Mouse (Mus musculus): ENCODE results near the gene Pacsin2. TPM values are rescaled to one million over a fixed set of nuclear protein-coding genes. Genes with fewer than 3 reads are reported as not detected.
"Not testable (repeated sequence)": the region's sequence is repeated elsewhere in the genome, so short reads cannot be mapped to it uniquely, and the experiment has no call there.

Gene Pacsin2
- polyA plus RNA-seq, 1 experiment = 94.9 TPM

DNA sequence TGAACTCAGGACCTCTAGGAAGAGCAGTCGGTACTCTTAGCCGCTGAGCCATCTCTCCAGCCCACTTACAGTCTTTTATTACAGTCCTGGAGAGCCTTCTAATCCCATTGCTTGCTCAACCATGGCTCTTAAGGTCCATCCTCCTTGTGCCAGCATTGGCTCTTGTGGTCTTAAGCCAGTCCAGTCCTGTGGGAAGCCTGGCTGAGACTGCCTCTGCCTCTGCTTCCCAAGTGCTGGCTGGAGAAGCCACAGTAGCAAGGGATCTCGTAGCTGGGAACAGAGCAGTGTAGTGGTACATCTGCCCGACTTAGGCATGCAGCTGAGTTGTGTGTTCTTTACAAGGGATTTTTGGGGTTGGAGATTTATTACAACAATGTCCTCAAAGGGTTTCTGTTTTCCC, 81.9 kb downstream of the Pacsin2 start:
- Histone ChIP-seq H3K27me3 (ENCODE audit: control insufficient read depth, insufficient read depth, low read length) (no peaks in the 10 kb centered on the region), H3K4me1 (ENCODE audit: control insufficient read depth, insufficient read depth, low read length) (no peaks in the 10 kb centered on the region), H3K4me3 (replicated peaks; ENCODE audit: insufficient read depth, low read depth, low read length) (no peak overlapping the region), H3K27ac (ENCODE audit: insufficient read depth, low read length) (no peak overlapping the region)
- TF ChIP-seq CTCF (IDR thresholded peaks at IDR 0.05; ENCODE audit: borderline replicate concordance, insufficient read depth, low read depth, low read length) (no peak), POLR2A (IDR thresholded peaks at IDR 0.05; ENCODE audit: borderline replicate concordance, insufficient read depth, low read length) (no peak)
- WGBS = 94% methylated on average over 4 of the region's 4 CpGs
- DNase-seq = no peak

- Histone ChIP-seq H3K4me1 (ENCODE audit: control insufficient read depth, insufficient read depth, low read length) (no peaks in the 10 kb centered on the region), H3K27me3 (ENCODE audit: control insufficient read depth, insufficient read depth, low read length) (no peaks in the 10 kb centered on the region), H3K4me3 (replicated peaks; ENCODE audit: insufficient read depth, low read depth, low read length) (no peak overlapping the region), H3K27ac (ENCODE audit: insufficient read depth, low read length) (no peak overlapping the region)
- no peak for TF ChIP-seq CTCF (IDR thresholded peaks at IDR 0.05; ENCODE audit: borderline replicate concordance, insufficient read depth, low read depth, low read length)
- TF ChIP-seq POLR2A (IDR thresholded peaks at IDR 0.05; ENCODE audit: borderline replicate concordance, insufficient read depth, low read length) = no peak
- no peak for DNase-seq
- WGBS = 86% methylated on average over 4 of the region's 4 CpGs
These were observed 87.3 kb downstream of the Pacsin2 start for GRCm38 (mm10) chr15:83377153-83377552.

DNA sequence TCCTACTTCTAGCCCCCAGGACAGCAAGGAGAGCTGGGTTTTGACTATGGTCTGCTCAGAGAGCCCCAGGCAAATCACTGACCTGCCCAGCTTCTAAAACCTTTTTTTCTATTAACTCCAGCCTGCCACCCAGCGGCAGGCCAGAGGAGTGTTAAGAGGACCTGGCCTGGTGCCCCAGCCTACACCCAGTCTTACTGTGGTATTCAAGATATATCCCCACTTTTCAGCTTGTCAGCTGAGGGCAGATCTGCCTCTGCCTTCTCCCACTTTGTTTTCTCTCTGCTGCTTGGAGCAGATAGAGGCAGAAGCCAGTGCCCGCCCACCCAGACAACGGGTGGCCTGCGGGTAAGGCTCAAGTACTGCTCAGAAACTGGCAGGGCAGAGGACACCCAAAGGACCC, 89.3 kb downstream of the Pacsin2 start:
- 65% methylated on average over 4 of the region's 4 CpGs for WGBS
- peak; percentile 29 to 48 for DNase-seq
- H3K4me3 ChIP-seq (replicated peaks; ENCODE audit: insufficient read depth, low read depth, low read length) = no peak overlapping the region
- no peaks in the 10 kb centered on the region for H3K27me3 ChIP-seq (ENCODE audit: control insufficient read depth, insufficient read depth, low read length)
- H3K4me1 ChIP-seq (ENCODE audit: control insufficient read depth, insufficient read depth, low read length) = no peaks in the 10 kb centered on the region
- TF ChIP-seq CTCF (IDR thresholded peaks at IDR 0.05; ENCODE audit: borderline replicate concordance, insufficient read depth, low read depth, low read length) (peak; percentile 48; the same call in 1 of the 2 replicates), POLR2A (IDR thresholded peaks at IDR 0.05; ENCODE audit: borderline replicate concordance, insufficient read depth, low read length) (no peak)
- no peak overlapping the region for H3K27ac ChIP-seq (ENCODE audit: insufficient read depth, low read length)

- TF ChIP-seq POLR2A (IDR thresholded peaks at IDR 0.05; ENCODE audit: borderline replicate concordance, insufficient read depth, low read length) = no peak
- no peak for TF ChIP-seq CTCF (IDR thresholded peaks at IDR 0.05; ENCODE audit: borderline replicate concordance, insufficient read depth, low read depth, low read length)
- DNase-seq = no peak
- Histone ChIP-seq H3K27ac (ENCODE audit: insufficient read depth, low read length) (no peak overlapping the region), H3K4me1 (ENCODE audit: control insufficient read depth, insufficient read depth, low read length) (no peaks in the 10 kb centered on the region), H3K27me3 (ENCODE audit: control insufficient read depth, insufficient read depth, low read length) (no peaks in the 10 kb centered on the region), H3K4me3 (replicated peaks; ENCODE audit: insufficient read depth, low read depth, low read length) (no peak overlapping the region)
These were observed 90.3 kb downstream of the Pacsin2 start for GRCm38 (mm10) chr15:83374076-83374475.

DNA sequence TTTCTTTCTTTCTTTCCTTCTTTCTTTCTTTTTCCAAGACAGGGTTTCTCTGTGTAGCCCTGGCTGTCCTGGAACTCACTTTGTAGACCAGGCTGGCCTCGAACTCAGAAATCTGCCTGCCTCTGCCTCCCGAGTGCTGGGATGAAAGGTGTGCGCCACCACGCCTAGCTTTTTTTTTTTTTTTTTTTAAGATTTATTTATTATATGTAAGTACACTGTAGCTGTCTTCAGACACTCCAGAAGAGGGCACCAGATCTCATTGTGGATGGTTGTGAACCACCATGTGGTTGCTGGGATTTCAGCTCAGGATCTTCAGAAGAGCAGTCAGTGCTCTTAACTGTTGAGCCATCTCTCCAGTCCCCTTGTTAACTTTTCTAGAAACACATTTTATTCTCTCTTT, 95.7 kb downstream of the Pacsin2 start:
- not testable (repeated sequence) for H3K4me3 ChIP-seq (replicated peaks; ENCODE audit: insufficient read depth, low read depth, low read length); H3K4me1 ChIP-seq (ENCODE audit: control insufficient read depth, insufficient read depth, low read length); H3K27ac ChIP-seq (ENCODE audit: insufficient read depth, low read length); H3K27me3 ChIP-seq (ENCODE audit: control insufficient read depth, insufficient read depth, low read length); DNase-seq
- 79% methylated on average over 4 of the region's 4 CpGs for WGBS

DNA sequence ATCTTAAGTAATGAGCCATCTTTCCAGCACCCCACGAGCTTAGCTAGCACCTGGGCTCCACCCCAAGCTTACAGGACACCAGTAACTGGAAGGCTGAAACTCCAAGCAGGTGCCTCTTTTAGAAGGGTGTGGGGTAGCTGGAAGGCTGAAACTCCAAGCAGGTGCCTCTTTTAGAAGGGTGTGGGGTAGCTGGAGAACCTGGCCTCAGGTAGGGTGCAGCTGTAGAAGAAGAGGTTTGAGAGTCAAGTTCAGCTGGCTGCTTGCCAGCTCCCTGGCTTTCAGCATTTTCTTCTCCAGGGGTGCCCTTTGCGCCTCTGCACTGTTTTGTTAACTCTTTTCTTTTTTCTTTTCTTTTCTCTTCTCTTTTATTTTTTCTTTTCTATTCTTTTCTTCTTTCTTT, 96.1 kb downstream of the Pacsin2 start:
- H3K4me3 ChIP-seq (replicated peaks; ENCODE audit: insufficient read depth, low read depth, low read length) = no peak overlapping the region
- no peaks in the 10 kb centered on the region for H3K27me3 ChIP-seq (ENCODE audit: control insufficient read depth, insufficient read depth, low read length)
- no peak for DNase-seq
- 86% methylated on average over 2 of the region's 2 CpGs for WGBS
- TF ChIP-seq CTCF (IDR thresholded peaks at IDR 0.05; ENCODE audit: borderline replicate concordance, insufficient read depth, low read depth, low read length) (no peak), POLR2A (IDR thresholded peaks at IDR 0.05; ENCODE audit: borderline replicate concordance, insufficient read depth, low read length) (no peak)
- no peak overlapping the region for H3K27ac ChIP-seq (ENCODE audit: insufficient read depth, low read length)
- no peaks in the 10 kb centered on the region for H3K4me1 ChIP-seq (ENCODE audit: control insufficient read depth, insufficient read depth, low read length)

- TF ChIP-seq POLR2A (IDR thresholded peaks at IDR 0.05; ENCODE audit: borderline replicate concordance, insufficient read depth, low read length) = no peak
- TF ChIP-seq CTCF (IDR thresholded peaks at IDR 0.05; ENCODE audit: borderline replicate concordance, insufficient read depth, low read depth, low read length) = no peak
- peak; percentile 51 to 58 for DNase-seq
- WGBS = 21% methylated on average over 55 of the region's 58 CpGs
- H3K4me3 ChIP-seq (replicated peaks; ENCODE audit: insufficient read depth, low read depth, low read length) = peak overlapping the region; percentile 54
- H3K27me3 ChIP-seq (ENCODE audit: control insufficient read depth, insufficient read depth, low read length) = no peaks in the 10 kb centered on the region
- H3K27ac ChIP-seq (ENCODE audit: insufficient read depth, low read length) = no peak overlapping the region
- no peaks in the 10 kb centered on the region for H3K4me1 ChIP-seq (ENCODE audit: control insufficient read depth, insufficient read depth, low read length)
These were observed 97.4 kb downstream of the Pacsin2 start for GRCm38 (mm10) chr15:83366933-83367552.

GRCm38 (mm10) chr15:83365697-83366096, 98.7 kb downstream of the Pacsin2 start:
- Histone ChIP-seq H3K4me3 (replicated peaks; ENCODE audit: insufficient read depth, low read depth, low read length) (no peak overlapping the region), H3K27ac (ENCODE audit: insufficient read depth, low read length) (no peak overlapping the region), H3K27me3 (ENCODE audit: control insufficient read depth, insufficient read depth, low read length) (no peaks in the 10 kb centered on the region), H3K4me1 (ENCODE audit: control insufficient read depth, insufficient read depth, low read length) (no peaks in the 10 kb centered on the region)
- no peak for TF ChIP-seq POLR2A (IDR thresholded peaks at IDR 0.05; ENCODE audit: borderline replicate concordance, insufficient read depth, low read length)
- no peak for TF ChIP-seq CTCF (IDR thresholded peaks at IDR 0.05; ENCODE audit: borderline replicate concordance, insufficient read depth, low read depth, low read length)
- DNase-seq = no peak

Data from cerebellum, adult 2 months (tissue).